26 mouse cellular contexts compared by ENCODE assay signal in genomic region chr6:115926416-115926815, GRCm38 (mm10). TPM values are rescaled to one million over a fixed set of nuclear protein-coding genes. Genes with fewer than 3 reads are reported as not detected.
DNase-seq lines count a peak whose midpoint lies in the region; ATAC-seq and TF ChIP-seq lines count a peak whose summit lies in the region.
"Had no signal": no experiment of that assay in that cellular context is flagged by ENCODE, and none has a peak within 500 bp of the region (broad histone marks: within the 10 kb centered on the region; RNA-seq: fewer than 3 reads in every experiment).

No protein-coding gene starts in this region.

- H3K4me2 ChIP-seq in forebrain, embryonic 14.5 days (ENCODE audit: low read length) = no peak overlapping the region
- peak overlapping the region; percentile 42 for H3K4me2 ChIP-seq in limb, embryonic 12.5 days
- H3K4me2 ChIP-seq: liver, embryonic 11.5 days had no signal

- peak overlapping the region; percentile 31; the same call in 1 of the 2 replicates for H3K27ac ChIP-seq in embryonic facial prominence, embryonic 10.5 days (replicated peaks)
- peak overlapping the region; percentile 86; the same call in 1 of the 2 replicates for H3K27ac ChIP-seq in forebrain, embryonic 14.5 days (ENCODE audit: low read depth, low read length)
- H3K27ac ChIP-seq in limb, embryonic 12.5 days = peak overlapping the region; percentile 69
- H3K27ac ChIP-seq: stomach, postnatal 0 days had no signal

- no peak overlapping the region for H3K9ac ChIP-seq in forebrain, embryonic 14.5 days (ENCODE audit: low read length)
- peak overlapping the region; percentile 45; the same call in 1 of the 2 replicates for H3K9ac ChIP-seq in limb, embryonic 12.5 days (replicated peaks)

- H3K4me3 ChIP-seq in embryonic facial prominence, embryonic 10.5 days = no peak overlapping the region
- no peak overlapping the region for H3K4me3 ChIP-seq in forebrain, embryonic 14.5 days (ENCODE audit: low read depth, low read length)
- H3K4me3 ChIP-seq in limb, embryonic 12.5 days (replicated peaks) = no peak overlapping the region
- H3K4me3 ChIP-seq: erythroblast, embryonic 14.5 days had no signal

- peaks cover 71% of the 10 kb centered on the region for H3K4me1 ChIP-seq in embryonic facial prominence, embryonic 10.5 days
- H3K4me1 ChIP-seq in forebrain, embryonic 14.5 days (ENCODE audit: control insufficient read depth, insufficient read depth, low read length) = peaks cover 23% of the 10 kb centered on the region
- H3K4me1 ChIP-seq in limb, embryonic 12.5 days (replicated peaks) = peaks cover 35% of the 10 kb centered on the region

- DNase-seq in brain, embryonic 14.5 days (ENCODE audit: low read depth) = peak; percentile 57
- no peak for DNase-seq in embryonic facial prominence, embryonic 10.5 days (ENCODE audit: low spot score)
- DNase-seq in forebrain, embryonic 14.5 days (ENCODE audit: low spot score) = peak; percentile 42
- DNase-seq in layer of hippocampus, postnatal 25 days (ENCODE audit: extremely low spot score in 1 of 2, low spot score in 1 of 2) = no peak
- no peak for DNase-seq in embryo, embryonic 9.5 days (ENCODE audit: extremely low spot score)
- DNase-seq in layer of hippocampus, postnatal 36 days = no peak
- DNase-seq: adrenal gland, postnatal 14 days; cerebellum, adult 11 months; kidney, adult 9 months; kidney, postnatal 36 days; layer of hippocampus, adult 9-11 months; lung, adult 18-20 months; right cerebral cortex, postnatal 4 days had no signal

- peaks cover 11% of the 10 kb centered on the region; the same call in 1 of the 2 replicates for H3K36me3 ChIP-seq in embryonic facial prominence, embryonic 10.5 days (replicated peaks)
- no peaks in the 10 kb centered on the region for H3K36me3 ChIP-seq in forebrain, embryonic 14.5 days (ENCODE audit: control insufficient read depth, insufficient read depth, low read length)
- 0 out of 2 replicates have a peak, but pooled peaks cover 9% of the 10 kb centered on the region for H3K36me3 ChIP-seq in limb, embryonic 12.5 days

- no peak for TF ChIP-seq POLR2A in brain, embryonic 14.5 days (IDR thresholded peaks at IDR 0.05; ENCODE audit: borderline replicate concordance, extremely low read depth, insufficient read depth, insufficient read length, poor library complexity, severe bottlenecking)

- no peaks in the 10 kb centered on the region for H3K9me3 ChIP-seq in embryonic facial prominence, embryonic 10.5 days
- H3K9me3 ChIP-seq in forebrain, embryonic 14.5 days (replicated peaks; ENCODE audit: control insufficient read depth, low read length) = no peaks in the 10 kb centered on the region
- H3K9me3 ChIP-seq in limb, embryonic 12.5 days = no peaks in the 10 kb centered on the region

- TF ChIP-seq CTCF in brain, embryonic 14.5 days (IDR thresholded peaks at IDR 0.05; ENCODE audit: borderline replicate concordance, extremely low read depth, insufficient read depth, insufficient read length) = no peak

- ATAC-seq in forebrain, embryonic 14.5 days = no peak
- no peak for ATAC-seq in limb, embryonic 12.5 days (ENCODE audit: insufficient number of reproducible peaks, insufficient read depth, low FRiP score, low TSS enrichment, low read depth)

- 78% methylated on average over 10 of the region's 10 CpGs for WGBS in embryonic facial prominence, embryonic 10.5 days
- WGBS in forebrain, embryonic 14.5 days = 39% methylated on average over 10 of the region's 10 CpGs
- 23% methylated on average over 10 of the region's 10 CpGs for WGBS in limb, embryonic 12.5 days

- no peaks in the 10 kb centered on the region for H3K27me3 ChIP-seq in embryonic facial prominence, embryonic 10.5 days (replicated peaks; ENCODE audit: low read depth, poor library complexity, severe bottlenecking)
- no peaks in the 10 kb centered on the region for H3K27me3 ChIP-seq in forebrain, embryonic 14.5 days (replicated peaks; ENCODE audit: control insufficient read depth, insufficient read depth, low read length)
- H3K27me3 ChIP-seq in limb, embryonic 12.5 days = no peaks in the 10 kb centered on the region

RNA-seq across cellular contexts. Expression of gene Rho, which starts 5.1 kb away (rescaled TPM):
- 1.9 and 2.1 TPM in 2 replicates for polyA plus RNA-seq in brain, embryonic 14.5 days (2012; rRNA removed)
- polyA plus RNA-seq in embryonic facial prominence, embryonic 10.5 days (2016; fragmentation: Nextera tagmentation; extraction: Ambion mirVana) = 0.33 and 0.51 TPM in 2 replicates
- 0.19 and 0.30 TPM in 2 replicates for polyA plus RNA-seq in forebrain, embryonic 14.5 days (2014; fragmentation: Nextera tagmentation; extraction: Ambion mirVana)
- polyA plus RNA-seq in limb, embryonic 12.5 days (2016; fragmentation: Nextera tagmentation; extraction: Ambion mirVana) = 0.28 and 0.38 TPM in 2 replicates
- under 1 TPM; 0.49 to 0.59 TPM for total RNA-seq in layer of hippocampus, postnatal 25 days (2021)
- total RNA-seq in layer of hippocampus, postnatal 36 days (2021) = under 1 TPM; 0.52 to 0.83 TPM
- total RNA-seq: megakaryocyte-erythroid progenitor cell, adult 5-6 weeks had no signal
- polyA plus RNA-seq: erythroblast, embryonic 14.5 days; heart, postnatal 0 days; intestine, embryonic 14.5 days; liver, embryonic 11.5 days had no signal

RNA-seq across cellular contexts. Expression of gene H1foo, which starts 18.3 kb away (rescaled TPM):
- polyA plus RNA-seq in brain, embryonic 14.5 days (2012; rRNA removed) = not detected in 2 replicates
- not detected in 2 replicates for polyA plus RNA-seq in embryonic facial prominence, embryonic 10.5 days (2016; fragmentation: Nextera tagmentation; extraction: Ambion mirVana)
- polyA plus RNA-seq in forebrain, embryonic 14.5 days (2014; fragmentation: Nextera tagmentation; extraction: Ambion mirVana) = not detected in 2 replicates
- not detected in 2 replicates for polyA plus RNA-seq in limb, embryonic 12.5 days (2016; fragmentation: Nextera tagmentation; extraction: Ambion mirVana)
- not detected for total RNA-seq in layer of hippocampus, postnatal 25 days (2021)
- not detected for total RNA-seq in layer of hippocampus, postnatal 36 days (2021)
- total RNA-seq: adrenal gland, postnatal 14 days; ES-E14; gastrocnemius, adult 18-20 months; gastrocnemius, postnatal 4 days; left cerebral cortex, postnatal 14 days; megakaryocyte-erythroid progenitor cell, adult 5-6 weeks; midbrain, postnatal 0 days had no signal
- polyA plus RNA-seq: erythroblast, embryonic 14.5 days; heart, postnatal 0 days; hindbrain, embryonic 11.5 days; intestine, embryonic 14.5 days; liver, embryonic 11.5 days; midbrain, postnatal 0 days; stomach, postnatal 0 days had no signal

Comparison
In these comparisons a context has a peak if more than half of its experiments do, and no peak if none do; other contexts are left out.
1. DNase-seq: peak in brain, embryonic 14.5 days (single experiment) and forebrain, embryonic 14.5 days (single experiment); none in embryonic facial prominence, embryonic 10.5 days (single experiment), layer of hippocampus, postnatal 25 days (0 of 2), embryo, embryonic 9.5 days (single experiment) and layer of hippocampus, postnatal 36 days (0 of 2).
2. H3K27ac ChIP-seq: peak in every context shown above with its lines; median percentile 86 in forebrain, embryonic 14.5 days; 69 in limb, embryonic 12.5 days; 31 in embryonic facial prominence, embryonic 10.5 days.